Mouse (Mus musculus) thymus, postnatal 10 days (tissue): Measurements from ENCODE around the gene Rassf4.

Experiments used
- DNase-seq, 2 experiments: peaks; one replicate each; pipeline ENCODE4 v3.0.0; 2021; ENCODE audit warnings: low spot score in 2 of 2

Rassf4 gene

GRCm38 (mm10) chr6:116671768-116672167, 2.0 kb downstream of the Rassf4 start:
- DNase-seq, result no peak

DNA sequence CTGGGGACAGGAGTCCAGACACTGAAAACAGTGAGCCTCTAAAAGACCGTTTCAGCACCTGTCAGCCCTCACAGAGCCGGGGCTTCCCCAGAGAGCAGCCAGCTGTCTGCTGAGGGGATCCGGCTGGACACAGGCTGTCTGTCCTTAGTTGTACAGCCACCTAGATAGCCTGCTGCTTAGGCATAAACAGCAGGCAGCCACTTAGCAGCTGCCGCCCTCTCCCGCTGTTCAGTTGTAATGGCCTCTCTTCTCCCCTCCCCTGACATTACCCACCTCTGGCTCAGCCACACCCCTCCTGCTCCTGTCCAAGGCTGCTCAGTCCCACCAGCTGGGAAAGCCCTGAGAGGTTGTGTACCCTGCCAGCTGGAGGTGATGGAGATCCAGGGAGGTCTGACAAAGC, 2.7 kb downstream of the Rassf4 start:
- no peak for DNase-seq

GRCm38 (mm10) chr6:116670144-116670543, 3.6 kb downstream of the Rassf4 start:
- DNase-seq, result no peak

GRCm38 (mm10) chr6:116668682-116669470, 4.9 kb downstream of the Rassf4 start:
- DNase-seq, result no peak

DNA sequence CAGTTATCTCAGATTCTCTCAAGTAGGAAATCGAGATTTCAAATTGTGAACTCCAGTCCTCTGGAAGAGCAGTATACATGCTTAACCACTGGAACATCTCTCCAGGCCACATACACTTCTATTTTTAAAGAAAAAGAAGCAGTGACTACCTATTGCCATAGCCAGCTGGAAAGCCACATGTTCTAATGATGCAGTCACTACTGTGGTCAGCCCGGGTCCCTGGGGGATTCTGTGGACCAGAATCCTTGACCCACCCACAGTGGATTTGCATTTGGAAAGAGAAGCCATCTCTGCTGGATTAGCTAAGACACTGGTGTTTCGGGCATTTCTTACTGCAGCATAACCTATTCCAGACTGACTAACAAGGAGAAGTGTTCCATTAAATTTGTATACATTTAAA, 6.4 kb downstream of the Rassf4 start:
- no peak for DNase-seq

DNA sequence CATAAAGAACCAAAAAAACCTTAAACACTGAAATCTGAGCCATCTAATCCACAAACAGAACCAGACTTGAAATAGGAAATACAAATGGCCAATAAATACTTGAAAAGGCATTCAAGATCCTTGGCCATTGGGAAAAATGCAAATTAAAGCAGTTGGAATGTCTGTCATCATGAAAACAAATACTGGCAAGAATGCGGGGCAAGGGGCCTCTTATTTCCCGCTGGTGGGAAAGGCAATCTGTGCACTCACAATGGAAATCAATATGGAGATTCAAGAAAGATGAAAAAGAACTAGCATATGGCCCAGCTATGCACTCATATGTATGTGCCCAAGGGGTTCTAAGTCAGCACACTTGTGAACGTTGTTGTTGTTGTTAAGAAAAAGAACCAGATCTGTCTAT, 6.9 kb downstream of the Rassf4 start:
- no peak for DNase-seq

DNA sequence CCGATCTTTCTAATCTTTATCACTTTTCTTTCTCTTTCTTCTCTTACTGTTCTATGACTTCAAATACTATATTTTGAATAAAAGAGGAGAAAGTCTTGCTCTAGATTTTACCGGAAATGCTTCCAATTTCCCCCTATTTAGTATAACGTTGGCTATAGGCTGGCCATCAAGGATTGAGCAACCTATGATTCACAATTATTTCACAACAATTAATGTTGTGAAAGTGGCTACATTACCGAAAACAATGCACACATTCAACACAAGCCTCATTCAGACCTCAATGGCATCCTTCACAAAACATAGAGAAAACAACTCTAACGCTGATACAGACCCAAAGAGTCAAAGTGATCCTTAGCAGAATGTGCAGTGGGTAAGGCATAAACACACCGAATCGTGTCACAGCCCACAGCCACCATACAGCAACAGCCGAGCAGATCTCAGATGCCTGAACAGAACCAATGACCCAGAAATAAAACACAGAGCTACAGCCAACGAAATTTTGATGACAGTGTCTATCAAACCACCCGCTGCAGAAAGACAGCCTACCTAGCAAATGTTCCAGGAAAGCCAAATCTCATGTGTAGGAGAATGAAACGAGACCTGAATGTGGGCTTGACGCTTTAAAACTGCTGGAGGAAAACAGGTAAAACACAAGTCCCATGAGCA, 7.5 kb downstream of the Rassf4 start:
- no peak for DNase-seq

DNA sequence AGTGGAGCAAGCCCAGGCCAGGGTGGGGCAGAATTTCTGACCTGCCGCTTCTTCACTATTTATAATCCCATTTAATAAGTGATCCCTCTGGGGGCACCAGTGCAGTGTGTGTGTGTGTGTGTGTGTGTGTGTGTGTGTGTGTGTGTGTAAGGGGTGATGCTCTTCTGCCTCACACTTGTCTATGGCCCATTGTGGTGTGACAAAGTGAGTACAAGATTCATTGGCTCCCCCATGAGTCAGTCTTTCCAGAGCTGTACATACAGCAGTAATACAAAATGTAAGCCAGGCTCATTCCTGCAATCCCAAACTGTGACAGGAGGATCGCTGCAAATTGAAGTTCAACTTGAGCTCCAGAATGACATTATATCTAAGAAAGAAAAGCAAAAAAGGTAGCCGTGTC, 8.9 kb downstream of the Rassf4 start:
- no peak for DNase-seq

DNA sequence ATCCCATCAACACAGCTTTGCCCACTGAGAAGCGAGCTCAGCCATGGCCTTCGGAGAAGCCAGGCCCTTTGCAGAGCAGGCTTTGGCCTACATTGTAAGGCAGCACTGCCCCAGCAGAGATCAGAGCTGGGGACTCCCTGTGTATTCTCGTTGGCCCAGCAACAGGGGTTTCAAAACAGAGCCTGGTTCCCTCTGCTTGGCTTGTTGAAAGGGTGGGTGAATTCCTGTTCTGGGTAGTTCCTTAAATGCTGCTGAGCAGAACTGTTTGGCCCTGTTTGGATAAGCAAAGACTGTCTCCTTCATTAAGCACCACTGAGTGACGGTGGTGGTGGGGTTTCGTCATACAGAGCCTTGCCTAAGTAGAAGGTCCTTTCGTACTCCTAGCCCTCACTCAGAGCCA, 9.7 kb downstream of the Rassf4 start:
- no peak for DNase-seq

- DNase-seq, result no peak
Observed at GRCm38 (mm10) chr6:116663364-116663763, 10.4 kb downstream of the Rassf4 start.

DNA sequence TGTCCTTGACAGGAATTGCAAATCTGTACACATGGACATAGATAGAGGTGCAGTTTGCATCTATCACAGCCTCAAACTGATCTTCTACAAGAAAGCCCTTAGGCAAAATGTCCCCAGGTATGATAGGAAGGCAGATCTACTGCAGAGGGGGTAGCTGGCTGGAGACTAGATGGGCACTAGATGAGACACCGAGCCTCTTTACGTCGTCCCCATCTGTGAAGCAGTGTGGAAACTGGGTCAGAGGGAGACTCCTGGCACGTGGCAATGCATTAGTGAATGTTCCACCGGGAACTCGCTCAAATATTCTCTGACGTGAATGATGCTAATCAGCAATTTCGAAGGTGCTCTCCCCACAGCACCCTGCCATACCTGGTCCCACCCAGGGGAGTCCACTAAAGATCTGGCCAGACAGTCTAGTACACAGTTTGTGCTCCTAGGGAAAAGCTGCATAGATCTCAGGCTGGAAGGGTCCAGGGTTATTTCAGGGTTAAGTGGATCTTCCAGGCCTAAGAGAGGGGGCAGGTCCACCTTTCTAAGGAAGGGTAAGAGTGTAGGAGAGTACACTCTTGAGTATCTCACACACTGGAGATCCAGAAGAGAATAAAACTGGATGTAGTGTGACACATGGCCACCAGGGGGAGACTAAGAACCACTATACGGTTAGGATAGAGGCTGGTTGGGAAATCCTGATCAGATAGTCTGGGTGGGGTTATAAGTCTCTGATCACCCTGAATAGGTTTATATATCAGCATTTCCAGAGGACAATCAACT, 19.9 kb downstream of the Rassf4 start:
- peak in 1 of 2 experiments; percentile 28 for DNase-seq

- DNase-seq, result no peak
Observed at GRCm38 (mm10) chr6:116653191-116653590, 20.6 kb downstream of the Rassf4 start.

- DNase-seq, result no peak
Observed at GRCm38 (mm10) chr6:116651437-116652118, 22.2 kb downstream of the Rassf4 start.

GRCm38 (mm10) chr6:116650406-116650805, 23.3 kb downstream of the Rassf4 start, which contains the start of gene Depp1:
Gene Depp1, plus strand, starts transcription at chr6:116650609.
- no peak for DNase-seq

- DNase-seq, result no peak
Observed at GRCm38 (mm10) chr6:116649811-116650210, 23.9 kb downstream of the Rassf4 start.

GRCm38 (mm10) chr6:116647763-116648162, 26.0 kb downstream of the Rassf4 start:
- DNase-seq, result no peak

- DNase-seq, result no peak
Observed at GRCm38 (mm10) chr6:116644335-116644734, 29.4 kb downstream of the Rassf4 start.

DNA sequence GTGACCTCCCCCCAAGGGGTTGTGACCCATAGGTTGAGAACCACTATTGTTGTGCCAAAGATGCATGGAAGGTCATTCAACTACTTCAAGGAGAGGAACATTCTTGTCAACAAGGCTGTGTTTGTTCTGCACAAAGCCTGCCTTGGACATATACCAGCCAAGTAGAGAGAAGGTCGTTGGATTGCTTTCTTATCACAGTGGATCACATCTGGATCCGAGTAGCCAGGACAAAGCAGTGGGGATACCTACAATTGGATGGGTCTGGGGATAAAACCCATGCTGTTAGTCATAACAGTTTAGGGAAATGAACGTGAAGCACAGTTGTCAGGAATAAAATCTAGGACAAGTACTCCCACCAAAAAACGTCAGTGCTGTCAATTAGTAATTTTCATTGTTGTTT, 29.9 kb downstream of the Rassf4 start:
- DNase-seq, result no peak

- DNase-seq, result no peak
Observed at GRCm38 (mm10) chr6:116642942-116643341, 30.8 kb downstream of the Rassf4 start.

DNA sequence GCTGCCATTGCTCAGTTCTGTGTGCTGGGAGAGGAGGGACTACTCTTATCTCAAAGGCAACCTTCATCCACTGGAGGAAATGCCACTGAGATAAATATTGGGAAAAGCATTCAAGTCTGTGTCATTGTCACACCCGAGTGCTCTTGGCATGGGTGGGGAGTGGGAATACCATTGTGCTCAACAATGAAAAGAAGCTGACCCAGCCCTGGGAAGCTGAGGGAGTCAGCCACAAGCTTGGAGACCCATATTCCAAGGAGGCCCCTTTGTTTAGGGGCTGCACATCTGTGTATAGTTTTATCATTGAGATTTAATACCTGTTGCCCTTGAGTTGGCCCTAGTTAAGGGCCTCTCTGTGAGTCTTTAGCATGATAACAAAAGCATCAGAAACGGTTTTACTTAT, 34.1 kb downstream of the Rassf4 start:
- no peak for DNase-seq

- no peak for DNase-seq
Observed at GRCm38 (mm10) chr6:116638871-116639270, 34.9 kb downstream of the Rassf4 start.

- DNase-seq, result no peak
Observed at GRCm38 (mm10) chr6:116637496-116637895, 36.3 kb downstream of the Rassf4 start.
